Mouse (Mus musculus): ENCODE results near the gene Pdia5. TPM values are rescaled to one million over a fixed set of nuclear protein-coding genes. Genes with fewer than 3 reads are reported as not detected.

Gene Pdia5
- not detected in 2 replicates for polyA plus RNA-seq (2012; ENCODE audit: insufficient read depth, insufficient read length, low replicate concordance, missing spikeins)

DNA sequence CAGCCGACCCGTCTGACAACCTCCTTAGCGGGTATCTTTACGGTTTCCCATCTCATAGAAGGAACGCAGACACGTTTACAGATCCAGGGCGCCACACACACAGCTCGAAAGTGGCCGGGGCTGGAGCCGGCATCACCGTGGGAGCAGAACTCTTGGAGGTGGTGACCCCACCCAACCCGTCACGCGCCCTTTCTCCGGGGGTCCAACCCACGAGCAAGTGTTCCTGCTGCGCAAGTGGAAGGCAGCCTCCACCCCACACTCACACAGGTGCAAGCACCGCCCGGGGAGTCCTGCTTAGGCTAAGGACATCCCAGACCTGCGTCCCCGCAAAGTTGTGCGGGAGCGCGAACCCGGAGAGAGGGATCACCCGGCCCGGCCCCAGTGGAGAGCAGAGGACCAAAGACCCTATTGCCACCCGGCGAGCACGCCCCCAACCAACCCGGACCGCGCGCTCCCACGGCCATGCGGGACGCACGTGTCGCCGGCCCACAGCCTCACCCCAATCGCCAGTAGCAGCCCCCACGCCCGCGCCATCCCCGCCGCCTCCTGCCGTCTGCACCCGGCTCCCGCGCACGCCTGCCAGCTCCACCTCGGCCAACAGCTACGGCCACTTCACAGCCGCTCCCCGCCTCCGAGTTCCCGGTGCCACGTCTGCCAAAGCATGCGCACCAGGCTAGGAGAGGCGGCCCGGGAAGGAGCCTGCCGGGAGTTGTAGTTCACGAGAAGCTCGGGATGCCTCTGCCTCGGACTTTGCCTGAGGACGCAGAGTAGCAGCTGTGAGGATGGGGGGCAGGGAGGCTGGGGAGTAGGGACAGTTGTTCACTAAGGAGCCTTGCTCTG, at the start of gene Pdia5:
Pdia5 (minus strand) TSS at position 643 of the 840 bp plus-strand sequence.
- Histone ChIP-seq H3K4me3 (ENCODE audit: insufficient read depth, low read depth, low read length) (peak within 1 kb of the TSS; percentile 73), H3K4me1 (ENCODE audit: control insufficient read depth, insufficient read depth, low read length) (peaks cover 18% of the 10 kb centered on the region), H3K27ac (ENCODE audit: insufficient read depth, low read depth, low read length) (no peak within 1 kb of the TSS)
- WGBS = under 1% methylated on average over 66 of the region's 66 CpGs
- TF ChIP-seq POLR2A (IDR thresholded peaks at IDR 0.05; ENCODE audit: insufficient read depth, low read depth, low read length) (no peak), CTCF (IDR thresholded peaks at IDR 0.05; ENCODE audit: insufficient read depth, low read depth, low read length) (no peak)

DNA sequence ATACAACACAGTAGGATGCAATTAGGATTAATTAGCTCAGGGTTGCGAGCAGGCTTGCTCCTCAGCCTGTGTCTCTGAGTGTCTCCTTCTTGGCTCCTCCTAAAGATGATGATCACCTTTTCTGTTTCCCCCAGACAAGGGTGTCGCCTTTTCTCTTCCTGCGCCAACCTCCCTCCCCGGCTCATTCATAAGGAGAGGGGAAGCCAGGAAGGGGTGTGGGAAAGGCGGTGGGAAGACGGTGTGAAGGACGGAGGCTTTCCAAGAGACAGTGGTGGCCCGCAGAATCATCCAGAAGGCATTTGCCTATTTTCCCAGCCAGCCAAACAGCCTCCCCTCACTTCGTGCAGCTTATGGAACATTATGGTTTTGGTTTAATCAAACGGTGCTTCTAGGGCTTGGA, 48.4 kb upstream of the Pdia5 start:
- Histone ChIP-seq H3K27ac (ENCODE audit: insufficient read depth, low read depth, low read length) (no peak overlapping the region), H3K4me1 (ENCODE audit: control insufficient read depth, insufficient read depth, low read length) (peaks cover 27% of the 10 kb centered on the region), H3K4me3 (ENCODE audit: insufficient read depth, low read depth, low read length) (no peak overlapping the region)
- TF ChIP-seq CTCF (IDR thresholded peaks at IDR 0.05; ENCODE audit: insufficient read depth, low read depth, low read length) (no peak), POLR2A (IDR thresholded peaks at IDR 0.05; ENCODE audit: insufficient read depth, low read depth, low read length) (no peak)
- 41% methylated on average over 10 of the region's 10 CpGs for WGBS

DNA sequence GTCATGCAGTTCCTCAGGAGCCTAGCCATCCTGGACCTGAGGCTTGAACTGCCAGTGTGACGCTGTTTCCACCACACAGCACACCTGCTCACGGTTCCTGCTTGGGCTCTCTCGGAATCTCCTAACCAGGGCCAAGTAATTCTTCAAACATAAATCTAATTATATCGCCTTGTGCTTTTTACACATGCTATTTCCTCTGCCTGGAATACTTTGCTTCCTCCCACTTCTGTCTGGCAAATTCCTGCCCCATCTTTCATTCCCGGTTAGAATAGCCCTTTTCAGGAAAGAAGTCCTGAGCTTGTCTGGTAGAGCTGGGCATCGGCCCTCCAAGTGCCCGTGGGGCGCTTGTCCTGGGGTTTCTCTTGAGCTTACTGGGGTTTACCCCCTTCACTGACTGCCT, 47.0 kb upstream of the Pdia5 start:
- Histone ChIP-seq H3K4me3 (ENCODE audit: insufficient read depth, low read depth, low read length) (no peak overlapping the region), H3K27ac (ENCODE audit: insufficient read depth, low read depth, low read length) (no peak overlapping the region), H3K4me1 (ENCODE audit: control insufficient read depth, insufficient read depth, low read length) (peaks cover 23% of the 10 kb centered on the region)
- WGBS = 78% methylated on average over 8 of the region's 8 CpGs
- TF ChIP-seq CTCF (IDR thresholded peaks at IDR 0.05; ENCODE audit: insufficient read depth, low read depth, low read length) = no peak
- TF ChIP-seq POLR2A (IDR thresholded peaks at IDR 0.05; ENCODE audit: insufficient read depth, low read depth, low read length) = no peak

DNA sequence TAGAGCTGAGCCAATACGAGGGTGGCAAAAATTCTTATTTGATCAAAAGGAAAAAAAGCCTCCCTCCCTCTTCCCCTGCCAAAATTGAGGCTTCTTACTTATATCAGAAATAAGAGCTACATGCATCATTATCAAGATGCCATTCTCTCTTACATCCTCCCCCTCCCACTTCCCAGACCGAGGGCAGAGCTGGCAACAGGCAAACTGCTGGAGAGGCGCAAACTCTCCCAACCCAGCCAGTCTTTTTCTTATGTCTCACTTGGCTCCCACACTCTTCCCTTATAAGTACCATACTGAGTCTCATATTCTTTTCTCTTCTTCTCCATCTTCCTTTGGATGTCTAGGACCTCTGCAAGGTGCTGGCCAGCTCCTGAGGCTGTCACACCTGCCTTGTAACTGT, 44.0 kb upstream of the Pdia5 start:
- H3K4me1 ChIP-seq (ENCODE audit: control insufficient read depth, insufficient read depth, low read length) = peaks cover 4% of the 10 kb centered on the region; the same call in 1 of the 2 replicates
- H3K4me3 ChIP-seq (ENCODE audit: insufficient read depth, low read depth, low read length) = no peak overlapping the region
- 73% methylated on average over 3 of the region's 3 CpGs for WGBS
- TF ChIP-seq POLR2A (IDR thresholded peaks at IDR 0.05; ENCODE audit: insufficient read depth, low read depth, low read length) (no peak), CTCF (IDR thresholded peaks at IDR 0.05; ENCODE audit: insufficient read depth, low read depth, low read length) (no peak)
- H3K27ac ChIP-seq (ENCODE audit: insufficient read depth, low read depth, low read length) = no peak overlapping the region

DNA sequence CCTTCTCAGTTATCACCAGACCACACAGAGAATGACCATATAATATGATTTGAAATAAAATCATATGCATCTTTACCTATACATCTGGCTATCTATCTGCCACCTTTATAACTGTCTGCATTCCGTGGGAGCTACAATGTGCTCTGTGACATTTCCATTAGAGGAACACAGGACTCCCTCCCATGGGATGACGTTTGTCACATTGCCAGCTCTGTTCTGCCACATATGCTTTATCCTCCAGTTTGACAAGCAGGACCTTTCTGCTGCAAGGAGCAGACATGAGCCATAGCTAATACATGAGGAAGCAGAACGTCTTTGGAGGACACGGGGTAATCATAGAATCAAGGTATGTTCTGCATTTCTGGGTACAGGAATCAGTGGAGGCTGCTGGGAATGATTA, 33.5 kb upstream of the Pdia5 start:
- H3K4me1 ChIP-seq (ENCODE audit: control insufficient read depth, insufficient read depth, low read length) = peaks cover 2% of the 10 kb centered on the region; the same call in 1 of the 2 replicates
- TF ChIP-seq POLR2A (IDR thresholded peaks at IDR 0.05; ENCODE audit: insufficient read depth, low read depth, low read length) = no peak
- TF ChIP-seq CTCF (IDR thresholded peaks at IDR 0.05; ENCODE audit: insufficient read depth, low read depth, low read length) = no peak
- 91% methylated on average over 4 of the region's 4 CpGs for WGBS
- no peak overlapping the region for H3K27ac ChIP-seq (ENCODE audit: insufficient read depth, low read depth, low read length)
- no peak overlapping the region for H3K4me3 ChIP-seq (ENCODE audit: insufficient read depth, low read depth, low read length)

DNA sequence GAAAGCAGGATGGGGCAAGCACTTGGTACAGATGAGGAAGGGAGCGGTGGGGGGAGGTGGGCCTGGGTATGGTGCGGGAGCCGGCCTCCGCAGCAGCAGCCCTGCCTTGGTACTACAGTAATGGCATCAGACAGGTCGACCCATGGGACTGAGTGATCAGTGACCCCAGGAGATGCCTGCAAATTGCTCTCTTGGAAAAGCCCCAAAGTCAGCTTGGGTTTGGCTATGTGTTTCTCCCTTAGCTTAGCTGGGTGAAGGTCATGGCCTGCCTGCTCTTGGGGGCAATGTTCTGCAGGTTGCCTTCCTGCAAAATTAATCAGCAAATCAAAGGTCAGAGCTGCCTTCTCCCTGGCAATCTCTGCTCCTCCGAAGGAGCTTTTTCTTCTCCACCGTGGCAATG, 28.6 kb upstream of the Pdia5 start:
- Histone ChIP-seq H3K27ac (ENCODE audit: insufficient read depth, low read depth, low read length) (no peak overlapping the region), H3K4me3 (ENCODE audit: insufficient read depth, low read depth, low read length) (no peak overlapping the region), H3K4me1 (ENCODE audit: control insufficient read depth, insufficient read depth, low read length) (no peaks in the 10 kb centered on the region)
- WGBS = 79% methylated on average over 7 of the region's 7 CpGs
- no peak for TF ChIP-seq CTCF (IDR thresholded peaks at IDR 0.05; ENCODE audit: insufficient read depth, low read depth, low read length)
- no peak for TF ChIP-seq POLR2A (IDR thresholded peaks at IDR 0.05; ENCODE audit: insufficient read depth, low read depth, low read length)

DNA sequence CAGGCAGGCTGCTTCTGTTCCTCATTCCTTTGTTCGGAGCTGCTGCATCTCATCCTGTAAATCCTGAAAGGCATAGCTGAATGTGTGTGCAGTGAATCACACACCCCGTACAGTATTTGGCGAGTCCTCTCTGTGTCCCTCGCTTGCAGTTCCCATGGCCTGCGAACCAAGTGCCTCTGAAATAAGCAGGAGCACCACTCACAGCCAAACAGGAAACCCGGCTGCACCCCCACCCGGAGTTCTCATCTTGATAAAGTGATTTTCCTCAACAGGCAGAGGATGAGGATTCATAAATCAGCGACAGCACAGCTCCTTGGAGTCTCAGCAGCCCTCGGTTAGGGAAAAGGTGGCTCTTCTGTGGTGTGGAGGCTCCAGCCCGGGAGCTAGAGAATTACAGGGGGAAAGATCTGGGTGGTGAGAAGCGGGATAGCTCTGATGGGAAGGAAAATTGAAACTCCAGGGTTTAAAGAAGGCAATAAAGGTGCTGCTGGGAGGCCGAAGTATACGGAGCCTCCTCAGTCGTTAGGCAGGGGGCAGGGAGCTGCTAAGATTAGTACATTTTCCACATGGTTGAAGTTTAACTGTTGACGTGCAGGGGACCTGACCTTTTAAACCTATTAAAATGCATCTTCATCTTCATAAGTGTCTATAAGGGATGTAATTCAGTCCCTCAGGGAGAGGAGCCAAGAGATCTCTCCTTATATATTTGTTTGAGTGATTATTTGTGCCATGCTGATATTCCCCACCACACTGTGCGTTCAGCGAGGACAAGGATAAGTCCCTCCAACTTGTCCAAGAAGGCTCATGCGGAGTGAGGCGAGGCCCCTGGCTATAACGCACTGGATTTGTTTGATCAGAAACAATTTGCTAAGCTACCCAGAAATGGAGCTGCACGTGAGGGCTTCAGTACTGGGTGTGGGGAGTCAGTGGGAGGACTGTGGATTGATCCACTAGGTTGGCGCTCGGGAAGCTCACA, 27.6 kb upstream of the Pdia5 start:
- no peaks in the 10 kb centered on the region for H3K4me1 ChIP-seq (ENCODE audit: control insufficient read depth, insufficient read depth, low read length)
- no peak overlapping the region for H3K27ac ChIP-seq (ENCODE audit: insufficient read depth, low read depth, low read length)
- no peak overlapping the region for H3K4me3 ChIP-seq (ENCODE audit: insufficient read depth, low read depth, low read length)
- 75% methylated on average over 23 of the region's 23 CpGs for WGBS
- no peak for TF ChIP-seq CTCF (IDR thresholded peaks at IDR 0.05; ENCODE audit: insufficient read depth, low read depth, low read length)
- TF ChIP-seq POLR2A (IDR thresholded peaks at IDR 0.05; ENCODE audit: insufficient read depth, low read depth, low read length) = no peak

DNA sequence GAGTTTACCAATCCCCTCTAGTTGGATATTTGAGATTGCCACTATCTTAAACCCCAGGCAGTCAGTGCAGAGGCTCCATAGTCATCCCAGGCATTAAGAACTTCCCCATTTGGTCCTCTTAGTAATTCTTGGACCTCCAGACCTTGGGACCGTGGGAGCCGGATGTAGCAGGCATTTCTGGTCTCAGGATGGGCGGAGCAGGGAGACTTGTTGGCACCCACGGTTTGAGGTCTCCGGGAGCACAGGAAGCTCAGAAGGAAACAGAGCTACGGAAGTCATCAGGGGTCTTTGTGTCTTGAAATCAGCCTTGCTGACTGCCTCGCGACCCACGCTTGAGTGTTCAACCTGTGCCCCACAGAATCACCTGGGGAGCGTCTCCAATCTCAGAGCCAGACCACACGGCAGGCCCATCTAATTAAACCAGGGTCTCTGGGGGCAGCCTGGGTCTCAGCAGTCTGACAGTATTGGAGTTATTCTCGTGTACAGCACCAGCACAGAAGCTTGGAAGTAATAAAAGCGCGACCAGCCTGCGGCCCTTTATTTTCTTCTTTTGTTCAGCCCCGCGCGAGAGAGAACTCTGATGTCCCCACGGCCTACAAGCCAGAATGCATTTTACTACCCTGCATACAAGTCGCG, 25.4 kb upstream of the Pdia5 start:
- TF ChIP-seq CTCF (IDR thresholded peaks at IDR 0.05; ENCODE audit: insufficient read depth, low read depth, low read length) (no peak), POLR2A (IDR thresholded peaks at IDR 0.05; ENCODE audit: insufficient read depth, low read depth, low read length) (no peak)
- no peaks in the 10 kb centered on the region for H3K4me1 ChIP-seq (ENCODE audit: control insufficient read depth, insufficient read depth, low read length)
- no peak overlapping the region for H3K4me3 ChIP-seq (ENCODE audit: insufficient read depth, low read depth, low read length)
- WGBS = 76% methylated on average over 21 of the region's 21 CpGs
- H3K27ac ChIP-seq (ENCODE audit: insufficient read depth, low read depth, low read length) = no peak overlapping the region

All from olfactory bulb, adult 2 months (tissue).